Mouse (Mus musculus) kidney, adult 2 months (tissue): ENCODE data around the gene Ppp1r1a.

Source experiments
- CTCF ChIP-seq: fragments of 200-500 bp; conservative IDR thresholded peaks from 2 replicates; pipeline ENCODE4 v1.5.1; 2011; ENCODE audit warnings: low read depth, mild to moderate bottlenecking, control low read depth, low read length, moderate library complexity, mixed read lengths; ENCODE audit not compliant: insufficient read depth, insufficient read length
- POLR2A ChIP-seq: fragments of 200-500 bp; IDR thresholded peaks from one replicate; pipeline ENCODE4 v1.6.1; 2011; ENCODE audit warnings: low read depth, low read length, control low read depth

DNA sequence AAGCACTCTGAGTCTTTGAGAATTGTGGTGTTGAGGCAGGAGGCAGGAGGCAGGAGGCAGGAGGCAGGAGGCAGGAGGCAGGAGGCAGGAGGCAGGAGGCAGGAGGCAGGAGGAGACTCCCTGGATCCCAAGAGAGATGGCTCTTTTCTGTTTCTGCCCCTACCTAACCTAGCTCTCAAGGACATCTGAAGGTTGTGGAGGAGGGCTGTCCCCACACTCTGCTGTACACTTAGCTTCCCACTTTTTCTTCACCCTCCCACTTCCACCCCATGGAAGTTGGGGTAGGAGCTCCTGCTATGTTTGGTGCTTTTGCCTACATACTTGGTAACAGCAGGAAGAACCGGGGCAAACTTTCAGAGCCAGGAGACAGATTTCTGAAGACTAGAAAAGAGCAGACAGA is 2.0 kb downstream of the Ppp1r1a start:
- TF ChIP-seq CTCF (no peak), POLR2A (no peak)
